Mouse (Mus musculus): ENCODE results near the gene Scgb2b15. TPM values are rescaled to one million over a fixed set of nuclear protein-coding genes. Genes with fewer than 3 reads are reported as not detected.

The Scgb2b15 gene
- polyA plus RNA-seq (2017; shearing (Covaris generic)) = not detected

DNA sequence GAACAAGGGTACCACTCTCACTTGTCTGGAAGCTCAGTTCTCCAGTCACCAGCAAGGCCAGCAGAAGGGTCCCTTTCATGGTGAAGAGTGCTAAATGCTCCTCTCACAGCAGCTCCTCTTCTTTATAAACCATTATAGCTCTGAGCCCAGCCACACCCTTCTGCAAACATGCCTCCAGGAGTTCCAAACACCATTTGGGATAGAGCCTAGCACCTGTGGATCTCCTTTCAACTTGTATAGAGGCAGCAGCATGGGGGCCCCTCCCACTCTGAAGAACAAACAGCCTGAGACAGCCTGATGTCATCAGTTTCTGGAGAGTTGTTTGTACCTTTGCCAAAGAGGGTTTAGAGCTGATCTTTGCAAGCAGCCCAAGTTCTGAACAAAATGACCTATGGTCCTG lies at the start of gene Scgb2b15:
Gene Scgb2b15, minus strand, starts transcription at position 101 of the 400 bp plus-strand sequence.

DNA sequence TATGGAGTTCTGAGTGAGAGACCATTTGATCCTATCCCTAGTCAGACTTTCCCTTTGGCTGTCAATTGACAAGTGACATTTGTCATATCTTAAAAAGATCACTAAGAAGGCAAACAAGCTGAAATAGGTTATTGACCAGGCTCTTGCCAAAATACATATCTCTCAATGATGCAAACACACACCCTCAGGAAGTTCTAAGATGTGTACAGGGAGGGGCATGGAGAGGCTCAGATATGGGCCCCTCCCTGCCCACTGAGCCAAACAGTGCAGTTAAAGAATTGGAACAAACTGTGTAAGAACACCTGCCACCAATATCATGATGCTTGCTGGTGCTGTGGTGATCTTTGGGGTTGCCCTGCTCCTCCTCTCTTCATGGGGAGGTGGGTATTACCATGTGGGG lies 6.8 kb upstream of the Scgb2b15 start, which contains the start of gene Scgb1b15:
Gene Scgb1b15, plus strand, starts transcription at position 301 of the 400 bp plus-strand sequence.

Other genes with a start within 250 kb of the Scgb2b15 start
- gene Scgb1b15, start 6.9 kb upstream of the Scgb2b15 start, polyA plus RNA-seq (2017; shearing (Covaris generic)) = not detected
- not detected for gene Scgb2b17, start 226.9 kb upstream of the Scgb2b15 start, polyA plus RNA-seq (2017; shearing (Covaris generic))
- not detected for gene Scgb1b17, start 233.8 kb upstream of the Scgb2b15 start, polyA plus RNA-seq (2017; shearing (Covaris generic))